Mouse (Mus musculus) lung, embryonic 15.5 days (tissue): Measurements from ENCODE around the gene Rpl36al. TPM values are rescaled to one million over a fixed set of nuclear protein-coding genes. Genes with fewer than 3 reads are reported as not detected.
A peak's percentile ranks its signal among the peaks of the same experiment; 100 is the strongest.

Source experiments
- ATAC-seq: fragments of 200-750 bp; cut with Nextera tagmentation; 2 replicates; pipeline ENCODE4 v1.8.0; 2017; ENCODE audit warnings: moderate number of reproducible peaks, borderline replicate concordance; ENCODE audit not compliant: low FRiP score, low TSS enrichment; ENCODE audit errors: extremely low read depth
- H3K27ac ChIP-seq: fragments of 300-500 bp; sonication (generic); 2 replicates; pipeline ENCODE4 v1.5.1; 2015; ENCODE audit warnings: moderate library complexity, mild to moderate bottlenecking, inconsistent platforms
- H3K27me3 ChIP-seq: fragments of 300-500 bp; sonication (generic); 2 replicates; pipeline ENCODE4 v1.6.1; 2015; ENCODE audit warnings: inconsistent platforms
- H3K36me3 ChIP-seq: fragments of 300-500 bp; sonication (generic); 2 replicates; pipeline ENCODE4 v1.6.1; 2015; ENCODE audit warnings: inconsistent platforms
- H3K4me1 ChIP-seq: fragments of 300-500 bp; sonication (generic); 2 replicates; pipeline ENCODE4 v1.6.1; 2015; ENCODE audit warnings: inconsistent platforms
- H3K4me2 ChIP-seq: fragments of 300-500 bp; sonication (generic); 2 replicates; pipeline ENCODE4 v1.6.1; 2015; ENCODE audit warnings: inconsistent platforms, mild to moderate bottlenecking, moderate library complexity
- H3K4me3 ChIP-seq: fragments of 300-500 bp; sonication (generic); 2 replicates; pipeline ENCODE4 v1.5.1; 2015; ENCODE audit warnings: mild to moderate bottlenecking, inconsistent platforms
- H3K9ac ChIP-seq: fragments of 300-500 bp; sonication (generic); 2 replicates; pipeline ENCODE4 v1.6.1; 2015; ENCODE audit warnings: inconsistent platforms
- H3K9me3 ChIP-seq: fragments of 300-500 bp; sonication (generic); 2 replicates; pipeline ENCODE4 v1.6.1; 2016; ENCODE audit warnings: inconsistent platforms
- WGBS: fragments of 180-500 bp; shearing (Covaris S2); methylation state at CpG from one replicate; pipeline ENCODE4 v1.1.7; 2015; 5-methylcytosine and 5-hydroxymethylcytosine counted together
- polyA plus RNA-seq: library from polyadenylated mRNA; unstranded; fragments of >200 nt; fragmentation: Nextera tagmentation; extraction: Ambion mirVana; gene quantifications from 2 replicates; pipeline ENCODE4 v1.2.1, GENCODE M21; 2015

The Rpl36al gene
- polyA plus RNA-seq, 1 experiment from 2014 or later = 509 TPM

DNA sequence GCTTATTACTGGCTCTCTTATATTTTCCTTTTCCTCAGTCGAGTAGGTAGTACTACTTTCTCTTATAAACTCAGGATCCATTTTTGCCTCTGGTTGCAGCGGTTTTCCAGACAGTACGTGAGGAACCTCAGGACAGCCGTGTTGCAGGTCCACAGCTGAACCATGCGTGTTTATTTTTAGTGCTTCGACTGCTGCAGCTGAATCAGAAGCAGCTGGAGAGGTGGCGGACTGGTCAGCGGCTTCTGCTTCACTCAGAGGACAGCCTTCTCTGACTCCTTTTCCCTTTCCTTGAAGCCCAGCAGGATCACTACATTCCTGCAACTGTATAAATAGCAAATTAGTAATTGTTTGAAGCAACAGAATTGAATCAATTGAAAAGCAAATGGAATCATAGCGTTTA is 6.2 kb upstream of the Rpl36al start:
- Histone ChIP-seq H3K9me3 (no peaks in the 10 kb centered on the region), H3K4me2 (no peak overlapping the region), H3K27me3 (no peaks in the 10 kb centered on the region), H3K36me3 (peaks cover 45% of the 10 kb centered on the region), H3K9ac (no peak overlapping the region), H3K4me3 (no peak overlapping the region), H3K4me1 (peaks cover 17% of the 10 kb centered on the region), H3K27ac (no peak overlapping the region)
- ATAC-seq = no peak
- 81% methylated on average over 9 of the region's 9 CpGs for WGBS

DNA sequence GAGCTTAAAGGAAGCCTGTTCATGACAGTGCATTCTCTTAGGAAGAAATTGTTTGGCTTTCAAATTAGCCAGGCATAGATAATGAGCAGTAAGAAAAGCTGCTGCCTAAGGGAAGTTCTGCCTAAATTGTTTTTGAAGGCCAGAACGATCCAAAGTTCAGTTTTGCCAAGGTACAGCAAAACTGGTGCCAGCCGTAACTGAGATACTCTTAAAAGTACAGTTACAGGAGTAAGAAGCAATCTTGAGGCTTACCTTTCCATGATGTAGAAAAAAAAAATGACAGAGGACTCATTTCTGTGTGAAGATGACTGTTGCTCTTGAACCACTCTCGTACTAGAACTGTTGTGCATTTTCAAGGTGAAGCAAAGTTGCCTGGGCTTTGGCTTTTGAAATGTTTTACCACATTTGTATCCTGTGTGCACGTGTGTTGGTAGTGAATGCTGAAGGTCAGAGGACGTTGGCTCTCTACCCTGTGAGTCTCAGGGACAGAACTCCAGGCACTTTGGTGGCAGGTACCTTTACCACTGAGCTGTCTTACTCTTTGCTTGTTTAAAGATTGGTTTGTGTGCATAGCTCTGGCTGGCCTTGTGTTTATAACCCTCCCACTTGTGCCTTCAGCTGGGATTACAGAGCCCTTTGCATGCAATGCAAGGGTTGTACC is 3.1 kb upstream of the Rpl36al start:
- no peak overlapping the region for H3K9ac ChIP-seq
- 61% methylated on average over 5 of the region's 5 CpGs for WGBS
- no peaks in the 10 kb centered on the region for H3K27me3 ChIP-seq
- H3K9me3 ChIP-seq = no peaks in the 10 kb centered on the region
- H3K27ac ChIP-seq = no peak overlapping the region
- no peak overlapping the region for H3K4me2 ChIP-seq
- no peak for ATAC-seq
- H3K4me3 ChIP-seq = no peak overlapping the region
- H3K36me3 ChIP-seq = peaks cover 41% of the 10 kb centered on the region
- H3K4me1 ChIP-seq = peaks cover 19% of the 10 kb centered on the region

DNA sequence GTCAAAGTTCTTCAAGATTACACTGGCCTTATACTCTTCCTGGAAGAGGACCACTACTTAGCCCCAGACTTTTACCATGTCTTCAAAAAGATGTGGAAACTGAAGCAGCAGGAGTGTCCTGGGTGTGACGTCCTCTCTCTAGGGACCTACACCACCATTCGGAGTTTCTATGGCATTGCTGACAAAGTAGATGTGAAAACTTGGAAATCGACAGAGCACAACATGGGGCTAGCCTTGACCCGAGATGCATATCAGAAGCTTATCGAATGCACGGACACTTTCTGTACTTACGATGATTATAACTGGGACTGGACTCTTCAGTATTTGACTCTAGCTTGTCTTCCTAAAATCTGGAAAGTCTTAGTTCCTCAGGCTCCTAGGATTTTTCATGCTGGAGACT is 1.5 kb upstream of the Rpl36al start:
- H3K36me3 ChIP-seq = peaks cover 38% of the 10 kb centered on the region
- no peaks in the 10 kb centered on the region for H3K27me3 ChIP-seq
- no peak for ATAC-seq
- 73% methylated on average over 7 of the region's 7 CpGs for WGBS
- peak overlapping the region; percentile 88 for H3K9ac ChIP-seq
- H3K4me1 ChIP-seq = peaks cover 19% of the 10 kb centered on the region
- no peaks in the 10 kb centered on the region for H3K9me3 ChIP-seq
- peak overlapping the region; percentile 69 for H3K4me3 ChIP-seq
- H3K4me2 ChIP-seq = peak overlapping the region; percentile 74
- no peak overlapping the region for H3K27ac ChIP-seq

DNA sequence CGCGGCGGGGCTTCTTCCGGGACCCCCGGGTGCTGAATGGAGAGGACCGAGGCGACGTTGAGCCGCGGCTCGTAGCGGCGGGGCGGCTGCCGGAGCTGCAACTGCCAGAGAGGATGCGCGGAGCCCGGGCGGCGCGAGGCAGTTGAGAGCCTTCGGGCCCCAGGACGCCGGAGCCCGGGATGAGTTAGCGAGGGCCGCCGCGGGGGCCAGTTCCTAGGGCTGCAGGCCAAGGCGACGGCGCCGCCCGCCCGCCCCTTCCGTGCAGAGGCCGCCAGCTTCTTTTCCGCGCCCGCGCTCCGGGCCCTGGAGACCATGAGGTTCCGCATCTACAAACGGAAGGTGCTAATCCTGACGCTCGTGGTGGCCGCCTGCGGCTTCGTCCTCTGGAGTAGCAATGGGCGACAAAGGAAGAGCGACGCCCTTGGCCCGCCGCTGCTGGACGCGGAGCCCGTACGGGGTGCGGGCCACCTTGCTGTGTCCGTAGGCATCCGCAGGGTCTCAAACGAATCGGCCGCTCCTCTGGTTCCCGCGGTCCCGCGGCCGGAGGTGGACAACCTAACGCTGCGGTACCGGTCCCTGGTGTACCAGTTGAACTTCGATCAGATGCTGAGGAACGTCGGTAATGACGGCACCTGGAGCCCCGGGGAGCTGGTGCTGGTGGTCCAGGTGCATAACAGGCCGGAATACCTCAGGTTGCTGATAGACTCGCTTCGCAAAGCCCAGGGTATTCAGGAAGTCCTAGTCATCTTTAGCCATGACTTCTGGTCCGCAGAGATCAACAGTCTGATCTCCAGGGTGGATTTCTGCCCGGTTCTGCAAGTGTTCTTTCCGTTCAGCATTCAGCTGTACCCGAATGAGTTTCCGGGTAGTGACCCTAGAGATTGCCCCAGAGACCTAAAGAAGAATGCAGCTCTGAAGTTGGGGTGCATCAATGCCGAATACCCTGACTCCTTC is 736 bp upstream of the Rpl36al start:
- Histone ChIP-seq H3K27me3 (no peaks in the 10 kb centered on the region), H3K4me3 (peak overlapping the region; percentile 69), H3K9me3 (no peaks in the 10 kb centered on the region), H3K4me1 (peaks cover 19% of the 10 kb centered on the region), H3K9ac (peak overlapping the region; percentile 88), H3K27ac (peak overlapping the region; percentile 89), H3K36me3 (peaks cover 30% of the 10 kb centered on the region), H3K4me2 (peak overlapping the region; percentile 74)
- WGBS = 2% methylated on average over 80 of the region's 86 CpGs
- peak; percentile 76 for ATAC-seq

DNA sequence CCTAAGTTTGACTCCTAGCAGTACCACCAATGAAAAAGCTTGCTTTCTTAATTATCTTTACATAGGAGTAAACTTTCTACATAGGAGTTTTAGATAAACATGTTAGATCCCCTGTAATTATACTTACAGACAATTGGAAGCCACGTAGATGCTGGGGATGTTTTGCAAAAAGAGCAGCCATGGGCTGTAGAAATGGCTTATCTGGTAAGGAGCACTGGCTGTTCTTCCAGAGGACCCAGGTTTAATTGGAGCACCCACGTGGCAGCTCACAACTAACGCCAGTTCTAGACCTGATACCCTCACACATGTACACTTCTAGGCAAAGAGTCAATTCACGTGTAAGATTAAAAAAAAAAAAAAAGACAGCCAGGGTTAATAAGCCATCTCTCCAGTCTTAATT is 2.1 kb downstream of the Rpl36al start:
- Histone ChIP-seq H3K27me3 (no peaks in the 10 kb centered on the region), H3K36me3 (peaks cover 12% of the 10 kb centered on the region), H3K27ac (no peak overlapping the region), H3K9me3 (no peaks in the 10 kb centered on the region), H3K4me2 (no peak overlapping the region), H3K4me1 (peaks cover 12% of the 10 kb centered on the region), H3K4me3 (no peak overlapping the region), H3K9ac (no peak overlapping the region)
- WGBS = 86% methylated on average over 4 of the region's 4 CpGs
- ATAC-seq = no peak

DNA sequence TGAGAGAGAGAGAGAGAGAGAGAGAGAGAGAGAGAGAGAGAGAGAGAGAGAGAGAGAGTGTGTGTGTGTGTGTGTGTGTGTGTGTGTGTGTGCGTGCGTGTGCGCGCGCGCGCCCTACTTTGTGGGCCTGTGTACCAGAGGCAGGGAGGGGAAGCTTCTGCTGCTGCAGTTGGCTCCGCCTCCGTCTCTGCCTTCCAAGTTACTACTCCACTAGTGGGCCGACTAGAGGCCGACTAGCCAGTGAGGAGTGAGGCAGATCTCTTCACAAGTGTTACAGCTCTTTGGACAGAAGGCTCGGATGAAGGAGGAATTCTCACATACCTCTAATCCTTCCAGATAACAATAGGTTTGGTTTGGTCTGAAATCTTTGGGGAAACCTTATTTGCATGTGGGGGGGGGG is 4.5 kb downstream of the Rpl36al start:
- Histone ChIP-seq H3K4me1 (no peaks in the 10 kb centered on the region), H3K9me3 (no peaks in the 10 kb centered on the region), H3K9ac (no peak overlapping the region), H3K4me3 (no peak overlapping the region), H3K27me3 (no peaks in the 10 kb centered on the region), H3K27ac (no peak overlapping the region), H3K4me2 (no peak overlapping the region), H3K36me3 (peaks cover 21% of the 10 kb centered on the region)
- 72% methylated on average over 12 of the region's 12 CpGs for WGBS
- ATAC-seq = no peak

DNA sequence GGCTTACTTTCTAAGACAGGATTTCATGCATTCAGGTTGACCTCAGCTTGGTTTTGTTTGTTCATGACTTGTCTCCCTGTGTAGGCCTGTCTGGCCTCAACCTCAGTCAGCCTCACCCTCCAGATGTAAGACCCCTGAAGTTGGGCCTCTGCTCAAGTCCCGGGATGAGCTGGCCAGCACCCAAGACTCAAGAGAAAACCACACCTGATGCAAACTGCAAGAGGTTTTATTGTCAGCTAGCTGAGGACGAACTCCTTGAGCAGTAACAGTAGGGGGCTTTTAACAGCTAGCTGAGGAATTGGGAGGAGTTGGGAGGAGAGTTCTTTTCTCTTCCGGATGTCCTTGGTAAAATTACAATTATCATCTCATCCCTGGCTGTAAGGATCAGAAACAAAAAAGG is 6.4 kb downstream of the Rpl36al start:
- Histone ChIP-seq H3K36me3 (peaks cover 29% of the 10 kb centered on the region), H3K27ac (no peak overlapping the region), H3K9ac (no peak overlapping the region), H3K9me3 (no peaks in the 10 kb centered on the region), H3K4me2 (no peak overlapping the region), H3K4me3 (no peak overlapping the region), H3K4me1 (no peaks in the 10 kb centered on the region), H3K27me3 (no peaks in the 10 kb centered on the region)
- no peak for ATAC-seq
- 78% methylated on average over 3 of the region's 3 CpGs for WGBS

DNA sequence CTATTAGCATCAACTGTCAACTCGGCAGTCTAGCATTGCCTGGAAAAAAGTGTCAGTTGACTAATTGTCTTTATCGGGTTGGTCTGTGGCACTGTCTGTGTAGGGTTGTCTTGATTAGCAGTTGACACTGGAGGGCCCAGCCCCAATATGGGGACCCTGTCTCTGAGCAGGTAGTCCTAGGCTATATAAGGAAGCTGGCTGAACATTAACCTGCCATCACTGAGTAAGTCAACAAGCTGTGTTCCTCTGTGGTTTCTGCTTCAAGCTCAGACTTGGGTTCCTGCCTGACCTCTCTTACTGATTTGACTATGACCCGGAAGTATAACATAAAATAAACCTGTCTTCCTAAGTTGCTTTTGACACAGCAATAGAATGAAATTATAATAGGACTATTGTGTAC is 7.9 kb downstream of the Rpl36al start:
- no peak overlapping the region for H3K9ac ChIP-seq
- no peak overlapping the region for H3K4me2 ChIP-seq
- 89% methylated on average over 3 of the region's 3 CpGs for WGBS
- no peak overlapping the region for H3K4me3 ChIP-seq
- no peak overlapping the region for H3K27ac ChIP-seq
- H3K27me3 ChIP-seq = no peaks in the 10 kb centered on the region
- H3K36me3 ChIP-seq = peaks cover 23% of the 10 kb centered on the region
- H3K9me3 ChIP-seq = no peaks in the 10 kb centered on the region
- no peak for ATAC-seq
- no peaks in the 10 kb centered on the region for H3K4me1 ChIP-seq

DNA sequence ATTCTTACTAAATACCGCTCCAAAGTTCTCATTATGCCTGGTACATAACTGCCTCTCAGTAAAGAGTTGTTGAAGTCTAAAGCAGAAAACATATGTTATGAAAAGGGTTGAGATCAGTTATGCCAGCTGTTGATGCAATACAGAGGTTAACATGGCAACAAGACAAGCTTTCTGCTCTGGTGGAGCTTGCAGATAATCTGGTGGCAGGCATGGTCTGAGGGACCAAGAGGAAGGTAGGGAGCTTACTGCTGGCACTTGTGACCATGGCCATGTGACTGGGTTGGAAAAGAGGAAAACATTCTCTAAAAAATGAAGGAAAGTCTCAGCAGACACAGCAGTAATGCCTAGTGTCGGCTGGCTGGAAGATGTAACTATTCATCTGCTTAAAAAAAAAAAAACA is 12.6 kb downstream of the Rpl36al start:
- no peak overlapping the region for H3K4me3 ChIP-seq
- no peaks in the 10 kb centered on the region for H3K27me3 ChIP-seq
- 93% methylated on average over 2 of the region's 2 CpGs for WGBS
- no peak overlapping the region for H3K27ac ChIP-seq
- H3K4me2 ChIP-seq = no peak overlapping the region
- H3K36me3 ChIP-seq = peaks cover 23% of the 10 kb centered on the region
- H3K4me1 ChIP-seq = peaks cover 18% of the 10 kb centered on the region
- no peaks in the 10 kb centered on the region for H3K9me3 ChIP-seq
- no peak for ATAC-seq
- no peak overlapping the region for H3K9ac ChIP-seq

DNA sequence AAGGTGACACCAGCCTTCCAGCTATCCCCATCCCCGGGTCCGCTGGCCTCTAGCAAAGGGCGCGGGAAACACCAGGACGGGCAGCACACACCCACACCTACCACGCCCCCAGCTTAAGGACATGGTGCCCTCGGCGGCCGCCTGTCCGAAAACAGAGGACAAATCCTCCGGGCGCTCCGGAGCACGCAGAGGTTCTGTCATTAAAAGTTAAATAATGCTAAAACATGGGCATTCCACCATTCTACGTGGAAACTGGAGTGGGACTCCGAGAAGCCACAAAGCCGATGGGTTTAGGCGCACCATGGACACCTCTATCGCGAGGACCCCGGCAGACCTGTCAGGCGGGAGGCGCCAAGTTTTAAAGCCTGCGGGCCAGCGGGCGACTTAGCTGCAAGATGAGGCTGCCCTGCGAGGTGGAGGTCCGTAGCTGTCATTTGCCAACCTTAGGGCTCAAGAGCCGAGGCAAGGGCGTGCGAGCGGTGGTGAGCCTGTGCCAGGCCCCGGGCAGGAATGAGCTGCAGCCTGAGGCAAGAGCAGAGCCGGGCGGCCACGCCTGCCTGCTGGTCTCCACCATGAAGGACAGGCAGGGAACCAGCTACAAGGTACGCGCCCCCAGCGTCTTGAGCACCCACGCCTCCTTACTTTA is 15.3 kb downstream of the Rpl36al start, which contains the start of gene Lrr1:
TSS of gene Lrr1 (plus strand) at position 354 of the 646 bp plus-strand sequence.
- Histone ChIP-seq H3K4me2 (peak within 1 kb of the TSS; percentile 88), H3K9ac (peak within 1 kb of the TSS; percentile 70), H3K9me3 (no peaks in the 10 kb centered on the region), H3K4me3 (peak within 1 kb of the TSS; percentile 69), H3K27ac (peak within 1 kb of the TSS; percentile 69; the same call in 1 of the 2 replicates), H3K36me3 (peaks cover 11% of the 10 kb centered on the region), H3K4me1 (peaks cover 18% of the 10 kb centered on the region), H3K27me3 (no peaks in the 10 kb centered on the region)
- peak; percentile 90 for ATAC-seq
- under 1% methylated on average over 40 of the region's 40 CpGs for WGBS

DNA sequence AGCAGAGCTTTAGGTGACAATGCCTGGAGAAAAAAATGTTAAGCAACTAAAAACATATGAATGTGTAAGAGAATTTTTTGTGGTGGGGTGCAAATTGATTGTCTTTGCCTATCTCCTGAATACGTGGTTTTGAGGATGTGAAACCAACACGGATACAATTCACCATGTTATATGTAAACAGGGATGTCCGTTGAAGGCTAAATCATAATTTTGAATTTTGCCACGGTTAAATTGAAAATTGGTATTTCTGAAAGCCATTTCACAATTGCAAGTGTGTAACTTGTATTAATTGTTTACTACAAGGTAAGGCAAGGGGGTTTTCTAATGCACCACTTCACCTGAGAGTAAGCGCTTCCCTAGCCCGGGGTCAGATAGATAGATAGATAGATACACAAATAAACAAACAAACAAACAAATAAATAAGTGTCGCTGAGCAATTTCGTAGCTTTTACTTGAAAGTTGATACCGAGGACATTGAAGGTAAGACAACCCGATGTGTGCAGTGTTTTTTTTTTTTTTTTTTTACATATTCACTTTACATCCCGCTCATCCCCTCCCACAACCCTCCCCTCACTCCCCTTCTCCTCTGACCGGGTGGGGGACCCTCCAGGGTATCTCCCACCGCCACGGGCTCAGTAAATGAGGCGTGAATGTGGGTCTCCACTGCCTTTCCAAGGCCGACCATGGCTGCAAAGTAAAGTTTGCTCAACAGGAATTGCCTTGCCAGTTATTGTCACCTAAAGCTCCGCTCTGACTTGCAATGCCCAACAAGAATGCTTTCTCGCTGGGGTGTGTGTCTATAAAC is 16.0 kb downstream of the Rpl36al start:
- peak; percentile 32; the same call in 1 of the 2 replicates for ATAC-seq
- no peak overlapping the region for H3K27ac ChIP-seq
- H3K36me3 ChIP-seq = peaks cover 5% of the 10 kb centered on the region; the same call in 1 of the 2 replicates
- no peaks in the 10 kb centered on the region for H3K27me3 ChIP-seq
- H3K4me3 ChIP-seq = peak overlapping the region; percentile 69
- WGBS = 5% methylated on average over 18 of the region's 18 CpGs
- peak overlapping the region; percentile 70 for H3K9ac ChIP-seq
- H3K4me2 ChIP-seq = peak overlapping the region; percentile 88
- H3K4me1 ChIP-seq = peaks cover 18% of the 10 kb centered on the region
- H3K9me3 ChIP-seq = no peaks in the 10 kb centered on the region
